Mouse (Mus musculus) central nervous system, embryonic 11.5 days (tissue): ENCODE data around the gene Gm49027. TPM values are rescaled to one million over a fixed set of nuclear protein-coding genes. Genes with fewer than 3 reads are reported as not detected.

ENCODE experiments used
- polyA plus RNA-seq: library from polyadenylated mRNA; depleted of rRNA; stranded (reverse); fragments of >200 nt; gene quantifications from 2 replicates; pipeline ENCODE4 v1.2.3, GENCODE M21; 2012; rRNA removed

Gene Gm49027
- polyA plus RNA-seq = 4.1 and 5.3 TPM in 2 replicates

GRCm38 (mm10) chr5:123525281-123525680 is at the start of gene Gm49027:
Gene Gm49027 (minus strand): TSS chr5:123525488.

DNA sequence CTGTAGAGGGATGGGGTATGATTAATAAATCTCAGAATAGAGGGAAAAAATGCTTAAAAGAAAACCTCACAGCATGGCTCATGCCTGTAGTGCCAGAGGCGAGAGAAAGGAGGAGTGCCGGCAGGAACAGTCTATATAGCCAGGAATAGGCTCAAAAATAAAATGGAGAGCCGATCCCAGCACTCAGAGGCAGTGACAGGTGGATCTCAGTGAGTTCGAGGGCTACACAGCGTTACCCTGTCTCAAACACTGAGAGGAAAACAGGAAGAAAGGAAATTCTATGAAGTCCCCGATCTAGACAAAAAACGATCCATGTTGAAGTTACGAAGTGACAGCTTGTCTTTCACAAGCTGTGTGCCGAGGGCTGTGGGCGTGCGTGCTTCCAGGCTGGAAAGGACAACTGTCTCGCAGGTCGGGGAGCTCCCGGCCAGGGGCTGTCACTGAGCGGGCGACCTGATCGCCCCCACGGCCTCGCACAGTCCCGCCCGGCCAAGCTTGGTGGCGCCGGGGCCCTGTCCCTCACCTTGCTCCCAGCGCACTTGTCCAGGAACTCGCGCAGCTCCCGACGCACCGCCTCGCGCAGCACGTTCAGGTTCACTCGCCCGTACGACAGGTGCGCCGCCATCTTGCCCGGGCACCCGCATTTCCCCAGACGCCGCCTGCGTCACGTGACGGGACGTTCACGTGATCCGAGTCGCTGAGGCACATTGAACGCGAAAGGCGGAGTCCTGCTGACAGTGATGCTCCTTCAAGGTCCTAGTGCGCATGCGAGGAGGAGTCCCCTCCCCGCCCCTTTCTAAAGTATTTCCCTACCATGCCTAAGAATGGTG is 47.3 kb upstream of the Gm49027 start, which contains the start of gene Vps33a:
Vps33a (minus strand) TSS at position 682 of the 830 bp plus-strand sequence.

DNA sequence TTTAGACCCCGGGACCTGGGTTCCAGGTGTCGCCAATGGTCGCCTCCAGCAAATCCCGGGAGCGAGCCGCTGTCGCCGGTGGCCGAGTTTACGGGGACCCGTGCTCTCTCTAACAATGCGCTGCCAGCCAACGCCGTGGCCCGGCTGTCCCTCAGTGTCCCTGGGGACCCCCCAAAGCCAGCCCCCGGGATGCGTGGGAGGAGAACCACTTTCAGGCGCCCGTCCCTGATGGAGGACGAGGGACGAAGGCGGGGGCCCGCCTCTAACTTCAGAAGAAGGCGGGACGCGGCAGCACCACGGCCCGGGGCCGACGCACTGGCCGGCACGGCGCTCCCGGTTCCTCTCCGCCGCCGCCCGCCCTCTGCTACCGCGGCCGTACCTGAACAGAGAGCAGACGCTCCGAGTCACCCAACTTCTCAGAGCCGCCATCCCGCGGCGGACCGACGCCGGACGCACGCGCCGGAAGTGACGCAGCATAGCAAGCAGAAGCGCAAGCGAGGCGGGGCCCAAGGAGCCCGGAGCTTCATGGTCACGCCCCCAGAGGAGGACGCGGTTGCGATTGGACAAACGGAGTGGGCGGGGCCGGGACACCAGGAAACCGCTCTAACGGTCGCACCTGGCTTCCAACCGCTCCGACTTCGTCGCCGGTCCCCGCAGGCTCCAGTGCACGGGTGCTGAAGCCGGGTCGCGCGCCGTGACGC is 1.4 kb downstream of the Gm49027 start, which contains the start of gene Diablo:
Diablo (minus strand) TSS at position 485 of the 701 bp plus-strand sequence.

GRCm38 (mm10) chr5:123510160-123510559 is 15.1 kb downstream of the Gm49027 start, which contains the start of gene B3gnt4:
Gene B3gnt4 (plus strand): TSS chr5:123510460.

GRCm38 (mm10) chr5:123489112-123489785 is 36.0 kb downstream of the Gm49027 start, which contains the start of the genes Lrrc43 and Il31:
Gene Lrrc43 (plus strand): TSS chr5:123489305.
Gene Il31 (minus strand): TSS chr5:123489489.

Other genes starting within 250 kb of the Gm49027 start
- gene Bcl7a, start 181.7 kb downstream of the Gm49027 start, polyA plus RNA-seq = 52.3 and 57.0 TPM in 2 replicates
- 19.9 and 27.5 TPM in 2 replicates for gene Mlxip, start 130.7 kb downstream of the Gm49027 start, polyA plus RNA-seq
- gene Lrrc43, start 36.2 kb downstream of the Gm49027 start, polyA plus RNA-seq = 0.04 and 0.05 TPM in 2 replicates
- gene Il31, start 36.0 kb downstream of the Gm49027 start, polyA plus RNA-seq = not detected in 2 replicates
- 1.1 and 2.4 TPM in 2 replicates for gene B3gnt4, start 15.0 kb downstream of the Gm49027 start, polyA plus RNA-seq
- gene Diablo, start 1.3 kb downstream of the Gm49027 start, polyA plus RNA-seq = 89.4 and 110 TPM in 2 replicates
- gene Vps33a, start 47.5 kb upstream of the Gm49027 start, polyA plus RNA-seq = 23.4 and 27.0 TPM in 2 replicates
- gene Clip1, start 159.1 kb upstream of the Gm49027 start, polyA plus RNA-seq = 56.3 and 90.1 TPM in 2 replicates
- gene Zcchc8, start 195.6 kb upstream of the Gm49027 start, polyA plus RNA-seq = 94.0 and 121 TPM in 2 replicates
- gene Rsrc2, start 223.9 kb upstream of the Gm49027 start, polyA plus RNA-seq = 194 and 240 TPM in 2 replicates
- gene Kntc1, start 224.2 kb upstream of the Gm49027 start, polyA plus RNA-seq = 32.3 and 45.0 TPM in 2 replicates